Mouse (Mus musculus) bone marrow, adult 2 months (tissue): ENCODE measurements around the gene Fam83d.

ENCODE experiments used
- CTCF ChIP-seq: fragments of 200-500 bp; IDR thresholded peaks from 2 replicates; pipeline ENCODE4 v1.5.1; 2011; ENCODE audit warnings: low read length, control low read depth; ENCODE audit not compliant: control insufficient read depth, insufficient read depth
- POLR2A ChIP-seq: fragments of 200-500 bp; IDR thresholded peaks from 2 replicates; pipeline ENCODE4 v1.6.1; 2011; ENCODE audit warnings: low read depth, mild to moderate bottlenecking, control low read depth, low read length, borderline replicate concordance; ENCODE audit not compliant: control insufficient read depth

DNA sequence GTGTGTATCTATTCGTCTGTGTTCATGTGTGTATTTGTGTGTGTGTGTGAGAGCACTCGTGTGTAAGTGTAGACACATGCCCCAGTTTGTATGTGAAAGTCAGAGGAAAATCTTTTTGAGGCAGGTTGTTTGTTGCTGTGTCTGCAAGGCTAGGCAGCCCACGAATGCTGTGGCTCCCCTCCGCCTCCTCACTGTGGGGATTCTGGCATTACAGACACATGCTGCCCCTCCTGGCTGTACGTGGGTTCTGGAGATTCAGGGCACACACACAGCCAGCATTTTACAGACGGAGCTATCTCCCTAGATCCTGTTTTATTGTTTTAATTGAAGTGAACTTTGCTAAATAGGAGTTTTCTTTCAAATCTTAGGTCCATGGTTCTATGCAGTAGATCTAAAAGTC is 61.9 kb downstream of the Fam83d start:
- TF ChIP-seq POLR2A = no peak
- TF ChIP-seq CTCF = no peak
